Mouse (Mus musculus) fibroblast of lung, adult 2 months (primary cell): Measurements from ENCODE around the gene Hist1h4d.

Experiments
- DNase-seq: peaks from one replicate; pipeline ENCODE4 v3.0.0-alpha.2; 2011; ENCODE audit warnings: low read depth

The Hist1h4d gene

DNA sequence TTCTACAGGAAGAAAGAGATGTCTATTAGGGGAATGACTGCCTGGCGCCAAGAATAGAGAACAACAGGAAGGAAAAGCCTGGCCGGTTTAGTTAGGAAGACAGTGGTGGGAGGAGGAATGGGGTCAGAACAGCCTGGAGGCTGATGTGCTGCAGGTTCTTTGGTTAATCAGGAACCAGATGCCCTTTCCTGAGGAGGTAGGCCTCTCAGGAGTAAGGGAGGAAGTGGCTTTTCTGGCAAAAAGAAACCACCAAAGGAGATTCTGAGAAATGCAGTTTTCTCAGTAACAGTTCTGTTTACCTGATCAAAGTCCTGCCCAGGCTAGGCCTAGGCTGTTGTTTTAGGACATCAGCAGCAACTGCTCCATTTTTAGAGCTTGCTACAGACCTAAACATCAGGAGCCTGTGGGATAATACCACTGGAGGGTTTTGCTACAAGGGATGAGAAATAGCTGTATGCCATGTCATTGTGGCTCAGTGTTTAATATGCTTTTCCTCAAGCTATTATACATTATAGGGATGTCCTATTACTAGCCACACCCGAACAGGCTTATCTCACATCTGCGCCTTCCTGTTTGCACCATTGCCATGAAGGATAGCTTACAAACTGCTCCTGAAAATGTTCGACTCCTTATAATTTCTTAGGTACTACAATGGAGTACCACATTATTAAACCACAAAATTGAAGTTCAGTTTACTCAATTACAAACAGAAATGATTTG, 11.8 kb downstream of the Hist1h4d start:
- no peak for DNase-seq

DNA sequence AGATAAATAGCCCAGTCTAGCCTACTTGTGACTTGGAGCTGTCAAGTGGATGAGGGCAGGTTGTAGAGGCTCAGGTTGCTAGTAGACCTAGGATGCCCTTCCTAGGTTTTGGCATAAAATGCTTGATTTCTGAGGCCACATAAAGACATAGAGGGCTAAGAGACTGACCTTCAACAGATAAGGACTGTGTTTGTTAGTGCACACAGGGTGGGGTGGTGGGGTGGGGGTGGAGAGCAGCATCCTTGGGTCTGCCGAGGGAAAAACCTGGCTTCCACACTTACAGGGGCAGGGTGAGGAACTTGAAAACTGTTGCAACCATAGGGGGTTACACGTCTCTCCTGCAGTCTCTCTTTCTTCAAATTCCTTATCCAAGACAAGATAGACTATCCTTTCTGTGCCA, 13.8 kb downstream of the Hist1h4d start:
- DNase-seq: no peak

DNA sequence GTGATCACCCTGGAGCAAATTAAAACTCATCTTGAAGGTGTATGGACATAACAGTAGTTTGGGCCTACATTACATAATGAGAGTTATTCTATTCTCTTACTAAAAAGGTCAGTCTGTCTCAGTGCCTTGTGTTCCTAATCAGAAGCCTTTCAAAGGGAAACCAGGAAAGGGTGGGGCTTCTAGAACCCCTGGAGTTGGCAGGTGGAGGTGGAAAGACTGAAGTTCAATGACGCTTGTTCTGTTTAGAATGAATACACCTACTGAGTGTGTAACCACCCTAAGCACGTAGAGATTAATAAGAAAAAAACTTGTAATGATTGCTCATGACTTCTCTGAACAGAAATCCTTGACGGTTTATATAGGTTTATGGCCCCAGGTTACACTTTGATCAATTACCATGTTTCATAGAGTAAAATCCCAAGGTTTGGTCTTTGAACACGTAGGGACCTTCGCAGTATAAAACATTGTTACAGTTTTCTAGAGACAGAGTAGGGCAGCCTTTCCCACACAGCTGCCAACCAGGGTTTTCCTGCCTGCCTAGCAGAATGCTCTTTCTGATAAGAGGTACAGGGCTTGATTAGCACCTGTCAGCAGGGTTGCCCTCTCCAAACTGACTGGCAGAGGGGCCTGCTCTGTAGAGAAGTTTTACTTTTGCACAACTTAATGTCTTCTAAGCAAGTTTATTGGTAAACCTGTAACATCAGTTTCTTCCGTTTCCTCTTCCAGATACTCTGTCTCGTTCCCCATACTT, 14.4 kb downstream of the Hist1h4d start:
- no peak for DNase-seq

DNA sequence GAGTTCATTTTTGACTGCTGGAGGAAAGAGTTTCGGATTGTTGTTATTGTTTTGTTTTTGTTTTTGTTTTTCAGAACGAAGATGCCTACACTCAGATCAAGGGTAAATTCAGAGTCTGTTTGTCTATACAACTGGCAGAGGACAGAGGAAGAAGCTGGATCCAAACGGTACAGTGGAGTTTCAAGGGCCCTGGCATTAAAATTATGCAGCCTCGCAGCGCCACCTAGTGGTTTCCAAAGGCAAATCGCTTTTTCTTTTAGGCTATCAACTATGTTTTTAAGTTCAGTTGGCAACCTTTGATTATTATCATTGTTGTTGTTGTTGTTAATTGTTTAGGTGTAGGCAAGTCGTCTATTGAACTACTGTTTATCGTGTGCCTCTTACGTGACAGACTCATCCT, 16.6 kb downstream of the Hist1h4d start:
- peak; percentile 43 for DNase-seq

DNA sequence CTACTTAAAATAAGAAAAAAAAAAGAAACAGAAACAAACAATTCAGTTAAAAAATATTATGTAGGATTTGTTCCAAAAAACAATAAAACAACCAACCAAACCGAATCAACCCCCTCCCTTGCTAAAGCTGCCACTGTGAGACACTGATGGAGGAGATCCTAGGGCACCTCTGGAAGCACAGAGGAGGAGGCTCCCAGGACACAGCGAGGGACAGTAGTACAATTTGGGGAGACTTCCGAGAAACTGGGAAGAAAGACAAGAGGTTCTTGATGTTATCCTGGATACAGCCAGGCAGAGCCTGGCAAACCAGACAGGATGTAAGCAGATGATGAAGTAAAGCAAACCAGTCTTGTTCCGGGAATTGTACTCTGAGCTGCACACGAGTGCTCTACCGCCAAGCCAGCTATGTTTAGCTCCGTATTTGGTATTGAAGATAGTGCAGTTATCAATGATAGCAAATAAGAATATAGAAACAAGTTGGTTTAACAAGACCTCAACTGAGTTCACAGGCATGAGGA, 21.8 kb downstream of the Hist1h4d start:
- no peak for DNase-seq

DNA sequence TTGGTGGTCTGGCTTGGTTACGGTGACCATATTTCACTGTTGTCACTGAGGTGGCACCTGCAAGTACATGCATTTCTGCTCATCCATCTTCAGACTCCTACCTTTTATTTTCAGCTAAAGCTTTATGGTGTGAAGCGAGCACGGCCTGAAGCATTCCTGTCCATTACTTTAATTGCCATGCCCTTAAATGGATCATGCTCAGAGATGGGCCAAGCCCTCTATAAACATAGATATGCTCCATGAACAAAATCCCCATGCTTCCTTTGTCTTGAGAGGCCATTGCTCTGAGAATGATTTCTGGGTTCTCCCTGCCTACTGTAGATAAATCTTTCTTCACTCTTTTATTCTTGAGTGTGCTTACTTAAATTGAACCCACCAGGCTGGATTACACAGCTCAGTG, 23.1 kb downstream of the Hist1h4d start:
- DNase-seq: no peak

DNA sequence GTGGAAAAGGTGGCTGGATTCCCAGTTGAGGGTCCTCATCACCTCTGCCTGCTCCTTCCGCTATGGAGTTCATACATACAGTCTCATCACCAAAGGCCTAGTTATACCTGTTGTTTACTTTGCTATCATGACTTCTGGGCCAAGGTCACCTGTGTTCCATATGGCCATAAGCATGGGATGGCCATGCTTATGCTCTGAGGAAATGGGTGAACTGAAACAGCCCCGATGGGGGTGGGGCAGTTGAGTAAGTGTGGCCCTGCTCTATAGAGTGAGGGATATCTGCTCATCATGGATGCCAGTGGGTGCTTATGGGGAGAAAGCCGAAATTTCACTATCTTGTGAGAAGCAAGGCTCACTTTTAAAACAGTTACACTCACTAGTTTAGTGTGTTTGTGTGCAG, 23.7 kb downstream of the Hist1h4d start:
- no peak for DNase-seq

DNA sequence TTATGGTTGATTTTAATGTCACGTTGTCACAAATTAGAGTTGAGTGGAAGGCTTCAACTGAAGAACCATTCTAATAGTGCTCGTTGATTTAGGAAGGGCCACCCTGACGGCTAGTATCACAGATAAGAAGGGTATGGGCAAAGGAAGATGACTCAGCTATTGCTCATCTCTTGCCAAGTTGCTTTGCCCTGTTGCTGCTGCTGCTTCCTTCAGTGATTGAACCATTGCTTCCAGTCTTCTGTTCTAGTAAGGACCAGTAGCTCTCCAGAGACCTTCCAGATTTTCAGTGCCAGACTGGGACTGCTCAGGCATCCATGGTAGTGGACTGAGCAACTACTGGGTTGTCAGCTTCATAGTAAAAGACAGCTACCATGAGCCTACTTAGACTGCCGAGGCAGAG, 27.8 kb downstream of the Hist1h4d start:
- no peak for DNase-seq

DNA sequence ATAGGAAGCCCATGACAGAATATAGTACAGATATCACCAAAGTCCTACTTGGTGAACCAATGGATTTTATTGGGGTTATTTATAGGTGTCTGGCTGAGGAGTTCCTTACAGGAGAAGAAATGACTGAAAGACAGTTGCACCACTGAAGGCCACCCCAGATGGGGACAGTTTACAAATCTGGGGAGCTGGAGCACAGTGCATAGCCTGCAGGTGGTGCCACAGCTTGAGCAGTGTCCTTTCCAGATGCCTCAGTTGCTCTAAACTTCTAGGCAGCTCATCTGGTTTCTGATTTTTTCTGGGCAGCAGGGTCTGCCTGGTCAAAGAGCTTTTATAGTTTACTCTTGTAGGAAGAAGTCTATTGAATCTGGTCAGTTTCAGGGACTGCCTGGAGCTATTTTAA, 28.4 kb downstream of the Hist1h4d start:
- no peak for DNase-seq

DNA sequence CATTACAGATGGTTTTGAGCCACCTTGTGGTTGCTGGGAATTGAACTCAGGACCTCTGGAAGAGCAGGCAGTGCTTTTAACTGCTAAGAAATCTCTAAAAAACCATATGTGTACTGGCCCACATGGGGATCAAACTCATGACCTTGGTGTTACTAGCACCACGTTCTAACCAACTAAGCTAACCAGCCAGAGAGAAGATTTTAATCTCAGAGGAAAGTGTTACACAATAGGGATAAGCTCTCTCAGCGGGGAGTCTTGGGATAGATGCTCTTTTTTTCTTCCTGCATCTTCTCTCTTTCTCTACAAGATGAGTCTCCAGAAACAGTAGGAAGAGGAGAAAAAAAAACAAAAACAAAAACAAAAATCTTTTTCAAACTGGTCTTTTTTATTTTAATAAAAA, 29.0 kb downstream of the Hist1h4d start:
- DNase-seq: no peak

DNA sequence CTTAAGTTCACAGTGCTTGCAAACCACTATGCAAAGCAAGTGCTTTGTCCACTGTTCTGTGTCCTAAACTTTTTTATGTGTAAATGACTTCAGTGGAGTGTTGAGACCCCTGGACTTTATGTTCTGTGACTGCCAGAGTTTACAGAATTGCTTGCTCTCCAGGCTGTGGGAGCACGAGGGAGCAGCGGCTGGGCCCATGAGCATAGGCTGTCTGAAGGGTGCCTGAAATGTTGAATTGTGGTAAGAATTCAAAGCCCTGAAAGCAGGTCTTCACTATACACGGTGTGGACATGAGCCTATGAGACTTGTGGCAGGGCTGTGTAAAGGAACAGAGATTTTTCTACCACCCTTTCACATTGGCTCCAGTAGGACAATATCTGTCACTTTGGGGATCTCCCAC, 30.2 kb downstream of the Hist1h4d start:
- no peak for DNase-seq

DNA sequence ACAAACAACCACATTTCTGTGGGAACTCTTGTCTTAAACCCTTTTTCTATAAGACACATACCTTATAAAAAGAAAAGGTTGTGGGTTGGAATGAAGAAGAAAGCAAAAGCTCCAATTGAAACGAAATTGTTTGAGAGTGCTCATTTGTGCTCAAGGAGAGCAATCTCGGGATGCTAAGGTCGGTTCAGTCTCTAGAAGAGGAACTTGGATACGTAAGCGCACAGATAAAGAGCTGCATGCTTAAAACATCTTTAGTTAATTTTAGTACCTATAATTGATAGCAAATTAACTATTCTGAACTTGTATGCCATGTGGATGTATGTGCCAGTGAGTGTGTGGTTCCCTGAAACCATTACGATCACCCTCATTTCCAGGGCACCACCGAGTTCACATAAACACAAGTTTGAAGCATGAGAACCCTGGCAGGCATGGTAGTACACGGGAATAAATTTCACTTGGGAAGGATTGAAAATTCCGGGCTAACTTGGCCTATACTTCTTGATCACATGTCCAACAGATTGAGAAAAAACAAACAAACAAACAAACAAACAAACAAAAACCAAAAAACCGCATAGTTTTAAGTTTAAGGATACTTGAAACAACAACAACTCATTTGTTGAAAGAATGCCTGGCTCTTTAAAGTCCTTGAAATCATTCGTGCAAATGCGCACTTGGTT, 38.8 kb downstream of the Hist1h4d start:
- DNase-seq: no peak

DNA sequence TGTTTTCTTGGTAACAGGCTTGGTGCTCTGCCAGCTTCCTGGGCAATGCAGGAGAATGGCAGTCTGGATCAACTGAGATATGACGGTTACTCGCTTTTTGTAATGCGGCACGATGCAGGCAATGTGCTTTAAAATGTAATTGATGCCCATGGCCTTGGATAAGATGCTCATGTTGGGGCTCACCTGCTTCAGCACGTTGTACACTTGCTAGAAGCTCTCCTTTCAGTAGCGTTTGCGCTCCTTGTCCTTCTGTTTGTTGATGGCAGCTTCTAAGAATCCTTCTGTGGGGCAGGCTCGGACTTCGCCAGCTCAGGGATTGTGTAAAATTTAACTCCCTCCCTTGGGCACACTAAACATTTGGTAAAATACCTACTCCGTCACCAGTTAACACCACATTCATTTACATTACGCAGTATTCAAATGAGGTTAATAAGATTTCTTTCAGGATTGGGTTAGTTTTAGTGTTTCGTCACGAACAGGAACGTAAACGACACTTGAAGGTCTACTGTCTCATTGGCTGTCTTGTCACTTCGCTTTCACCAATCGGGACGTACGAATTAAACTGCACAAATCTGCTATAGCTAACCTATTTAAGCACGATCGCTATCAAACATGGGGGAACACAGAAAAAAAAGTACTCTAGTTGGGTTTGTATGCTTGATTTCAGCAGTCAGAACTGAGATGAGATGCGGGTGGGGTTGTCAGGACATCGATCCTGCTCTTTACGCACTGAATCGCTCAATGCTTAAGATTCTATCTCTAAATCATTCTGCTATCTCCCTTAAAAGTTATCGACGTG, 39.5 kb downstream of the Hist1h4d start, which contains the start of gene Hist1h2be:
Gene Hist1h2be (minus strand): TSS at position 392 of the 799 bp plus-strand sequence.
- DNase-seq: peak; percentile 75

DNA sequence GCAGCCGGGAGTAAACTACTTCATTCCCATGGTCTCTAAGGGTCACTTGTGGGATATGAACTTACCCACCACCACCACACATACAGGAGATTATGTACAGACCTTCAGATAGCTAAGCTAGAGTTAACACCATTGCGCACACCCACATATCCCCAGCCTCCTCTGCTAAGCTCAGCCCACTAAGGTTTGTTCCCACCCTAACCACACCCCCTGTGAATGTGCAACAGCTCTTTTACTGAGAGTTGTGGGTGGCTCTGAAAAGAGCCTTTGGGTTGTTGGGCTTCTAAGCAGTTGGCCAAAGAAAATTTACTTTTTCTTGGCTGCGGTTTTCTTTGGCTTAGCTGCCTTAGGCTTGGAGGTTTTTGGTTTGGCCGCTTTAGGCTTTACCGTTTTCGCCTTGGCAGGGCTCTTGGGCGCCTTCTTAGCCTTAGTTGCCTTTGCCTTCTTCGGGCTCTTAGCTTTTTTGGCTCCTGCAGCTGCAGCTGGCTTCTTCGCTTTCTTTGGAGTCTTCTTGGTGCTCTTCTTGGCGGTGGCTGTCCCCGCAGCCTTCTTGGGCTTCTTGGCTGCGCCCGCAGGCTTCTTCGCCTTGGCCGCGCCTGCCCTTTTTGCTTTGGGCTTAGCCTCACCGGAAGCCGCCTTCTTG, 40.3 kb downstream of the Hist1h4d start:
- peak; percentile 69 for DNase-seq

DNA sequence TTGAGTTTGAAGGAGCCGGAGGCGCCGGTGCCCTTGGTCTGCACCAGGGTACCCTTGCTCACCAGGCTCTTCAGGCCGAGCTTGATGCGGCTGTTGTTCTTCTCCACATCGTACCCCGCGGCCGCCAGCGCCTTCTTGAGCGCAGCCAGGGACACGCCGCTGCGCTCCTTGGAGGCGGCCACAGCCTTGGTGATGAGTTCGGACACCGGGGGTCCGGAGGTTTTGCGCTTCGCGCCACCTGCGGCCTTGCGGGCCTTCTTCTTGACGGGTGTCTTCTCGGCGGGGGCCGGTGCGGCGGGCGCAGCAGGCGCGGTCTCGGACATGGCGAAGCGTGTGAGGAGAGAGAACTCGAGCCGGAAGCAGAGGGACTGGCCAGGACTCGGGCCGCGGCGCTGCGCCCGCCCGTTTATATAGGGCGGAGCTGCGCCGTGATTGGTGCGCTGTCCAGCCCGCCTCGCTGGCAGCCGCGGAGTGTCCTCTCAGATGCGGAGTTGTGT, 40.8 kb downstream of the Hist1h4d start, which contains the start of gene Hist1h1e:
Gene Hist1h1e (minus strand): TSS at position 384 of the 497 bp plus-strand sequence.
- peak; percentile 74 for DNase-seq

DNA sequence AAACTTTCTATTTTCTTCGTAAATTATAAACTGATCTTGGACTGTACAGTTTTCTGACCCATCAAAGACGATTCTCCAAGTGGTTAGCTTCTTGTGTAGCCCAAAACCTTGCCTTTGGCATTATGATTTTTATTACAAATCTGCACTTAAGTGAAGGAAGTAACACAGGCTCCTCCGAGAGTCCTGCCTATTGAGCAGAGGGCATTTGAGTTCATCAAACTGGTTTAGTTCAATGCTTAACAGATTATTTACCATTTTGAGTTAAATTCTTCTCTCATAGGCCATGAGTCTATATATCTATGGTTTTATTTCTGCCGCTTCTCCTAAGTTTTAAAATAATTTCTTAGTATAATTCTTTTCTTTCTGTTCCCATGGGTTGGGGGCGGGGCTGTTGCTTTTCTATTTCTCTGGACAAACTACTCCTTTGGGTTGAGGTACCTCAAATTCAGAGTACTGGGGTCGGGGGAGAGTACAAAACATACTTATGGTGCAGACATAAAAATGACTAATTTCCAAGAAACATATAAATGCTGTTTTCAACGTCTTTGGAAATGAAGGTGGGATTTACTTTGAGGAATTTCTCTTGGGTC, 41.6 kb downstream of the Hist1h4d start:
- peak; percentile 24 for DNase-seq

DNA sequence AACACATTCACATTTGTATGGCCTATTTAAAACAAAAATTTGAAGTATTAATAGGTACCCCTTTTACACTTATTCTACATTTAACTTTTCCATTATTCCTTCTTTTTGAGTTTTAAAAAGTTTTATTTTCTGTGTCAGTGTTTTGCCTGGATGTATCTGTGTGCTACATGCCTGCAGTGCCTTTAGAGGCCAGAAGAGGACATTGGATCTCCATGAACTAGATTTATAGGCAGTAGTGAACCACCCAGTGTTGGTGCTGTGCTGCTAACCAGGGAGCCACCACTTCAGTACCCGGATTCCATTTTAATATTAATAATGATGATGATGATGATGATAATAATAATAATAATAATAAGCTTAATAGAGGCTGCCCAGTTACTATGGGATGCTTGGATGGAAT, 49.3 kb downstream of the Hist1h4d start:
- no peak for DNase-seq
